Mouse (Mus musculus) C2C12 (cell line): Measurements from ENCODE around the gene Olfml3.

ENCODE experiments used
- CEBPB ChIP-seq: IDR thresholded peaks from one replicate; pipeline ENCODE4 v1.6.1; 2011; ENCODE audit warnings: low read depth, mild to moderate bottlenecking, control low read depth, moderate library complexity
- CTCF ChIP-seq: IDR thresholded peaks from one replicate; pipeline ENCODE4 v1.5.1; 2011; ENCODE audit not compliant: control insufficient read depth, insufficient read depth, insufficient read length
- FOSL1 ChIP-seq: IDR thresholded peaks from one replicate; pipeline ENCODE4 v1.8.0; 2011; ENCODE audit warnings: mild to moderate bottlenecking, low read length; ENCODE audit not compliant: poor library complexity, insufficient read depth, severe bottlenecking
- MAX ChIP-seq: IDR thresholded peaks from one replicate; pipeline ENCODE4 v1.6.1; 2011; ENCODE audit warnings: mild to moderate bottlenecking, control low read depth
- MYOD1 ChIP-seq: IDR thresholded peaks from one replicate; pipeline ENCODE4 v1.6.1; 2011; ENCODE audit warnings: low read depth; ENCODE audit not compliant: control insufficient read depth, insufficient read length
- MYOG ChIP-seq: IDR thresholded peaks from one replicate; pipeline ENCODE4 v1.6.1; 2011; ENCODE audit not compliant: control insufficient read depth, insufficient read length; ENCODE audit errors: extremely low read depth
- USF1 ChIP-seq: IDR thresholded peaks from one replicate; pipeline ENCODE4 v1.6.1; 2011; ENCODE audit warnings: low read depth, mild to moderate bottlenecking, control low read depth, moderate library complexity

DNA sequence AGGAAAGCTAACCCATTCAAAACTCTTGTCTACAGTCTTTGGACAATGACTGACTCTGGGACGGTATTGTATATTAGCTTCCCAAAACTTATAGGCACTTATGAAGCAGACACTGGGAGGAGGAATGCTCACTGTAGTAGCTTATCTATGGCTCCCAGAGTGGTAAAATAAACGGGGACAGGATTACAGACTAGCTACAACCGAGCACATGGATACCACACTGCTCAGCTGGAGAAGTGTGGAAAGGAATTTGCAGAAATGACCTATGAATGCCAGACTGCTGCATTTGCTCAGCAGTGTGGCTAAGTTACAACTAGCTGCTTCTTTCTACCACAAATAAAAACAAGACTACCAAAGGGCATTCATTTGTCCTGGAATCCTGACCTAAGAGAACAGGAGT, 17.6 kb upstream of the Olfml3 start:
- no peak for TF ChIP-seq CTCF
- no peak for TF ChIP-seq USF1
- no peak for TF ChIP-seq MYOG
- no peak for TF ChIP-seq CEBPB
- TF ChIP-seq MAX, result no peak
- no peak for TF ChIP-seq FOSL1
- TF ChIP-seq MYOD1, result no peak
